Mouse (Mus musculus) forebrain, postnatal 0 days (tissue): ENCODE measurements at regions not wholly inside any gene's neighbourhood (a gene's known extent, or its start where the extent isn't known, plus 50 kb on each side); places are given as distances from the start of the nearest gene placed in this dataset.

Source experiments
- ATAC-seq: fragments of 200-750 bp; cut with Nextera tagmentation; 2 replicates; pipeline ENCODE4 v1.8.0; 2017; ENCODE audit warnings: mild to moderate bottlenecking, moderate library complexity
- DNase-seq: peaks from one replicate; pipeline ENCODE4 v3.0.0-alpha.2; 2015
- H3K27ac ChIP-seq: fragments of 300-500 bp; sonication (generic); 2 replicates; pipeline ENCODE4 v1.5.1; 2014; ENCODE audit warnings: low read depth, mild to moderate bottlenecking, antibody characterized with exemption, low read length, moderate library complexity, mixed read lengths
- H3K27me3 ChIP-seq: fragments of 300-500 bp; sonication (generic); 2 replicates; pipeline ENCODE4 v1.6.1; 2014; ENCODE audit warnings: mild to moderate bottlenecking, low read length, mixed read lengths; ENCODE audit not compliant: insufficient read depth
- H3K36me3 ChIP-seq: fragments of 300-500 bp; sonication (generic); 2 replicates; pipeline ENCODE4 v1.6.1; 2014; ENCODE audit warnings: mild to moderate bottlenecking, moderate library complexity; ENCODE audit not compliant: insufficient read depth
- H3K4me1 ChIP-seq: fragments of 300-500 bp; sonication (generic); 2 replicates; pipeline ENCODE4 v1.6.1; 2014; ENCODE audit warnings: antibody characterized with exemption; ENCODE audit not compliant: insufficient read depth
- H3K4me2 ChIP-seq: fragments of 300-500 bp; sonication (generic); 2 replicates; pipeline ENCODE4 v1.6.1; 2014; ENCODE audit warnings: low read depth, mild to moderate bottlenecking, moderate library complexity
- H3K4me3 ChIP-seq: fragments of 300-500 bp; sonication (generic); 2 replicates; pipeline ENCODE4 v1.5.1; 2014; ENCODE audit warnings: low read depth, low read length, mixed read lengths
- H3K9ac ChIP-seq: fragments of 300-500 bp; sonication (generic); 2 replicates; pipeline ENCODE4 v1.6.1; 2014; ENCODE audit warnings: mild to moderate bottlenecking
- H3K9me3 ChIP-seq: fragments of 300-500 bp; sonication (generic); 2 replicates; pipeline ENCODE4 v1.6.1; 2016; ENCODE audit warnings: low read length
- CTCF ChIP-seq: sonication (generic); IDR thresholded peaks from 2 replicates; pipeline ENCODE4 v1.5.1; 2016; ENCODE audit warnings: antibody characterized with exemption, control low read depth, low read depth
- WGBS: fragments of 180-500 bp; shearing (Covaris S2); extraction: QIAGEN DNeasy Blood & Tissue Kit; methylation state at CpG from one replicate; pipeline ENCODE4 v1.1.7; 2014; 5-methylcytosine and 5-hydroxymethylcytosine counted together

- no peak for TF ChIP-seq CTCF
- no peak overlapping the region for H3K4me2 ChIP-seq
- no peak for ATAC-seq
- no peak for DNase-seq
- H3K27me3 ChIP-seq: no peaks in the 10 kb centered on the region
- H3K9ac ChIP-seq: no peak overlapping the region
- H3K27ac ChIP-seq: no peak overlapping the region
- H3K36me3 ChIP-seq: no peaks in the 10 kb centered on the region
- peaks cover 22% of the 10 kb centered on the region; the same call in 1 of the 2 replicates for H3K4me1 ChIP-seq
- H3K4me3 ChIP-seq: no peak overlapping the region
- WGBS: 29% methylated on average over 4 of the region's 4 CpGs
- no peaks in the 10 kb centered on the region for H3K9me3 ChIP-seq
These were observed 295.4 kb downstream of the Bcl11a start for GRCm38 (mm10) chr11:24373301-24373700.

- Histone ChIP-seq H3K4me3 (no peak overlapping the region), H3K36me3 (no peaks in the 10 kb centered on the region), H3K9ac (no peak overlapping the region), H3K4me2 (no peak overlapping the region), H3K27ac (no peak overlapping the region), H3K4me1 (peaks cover 5% of the 10 kb centered on the region; the same call in 1 of the 2 replicates), H3K27me3 (no peaks in the 10 kb centered on the region), H3K9me3 (no peaks in the 10 kb centered on the region)
- WGBS: 51% methylated on average over 2 of the region's 2 CpGs
- no peak for TF ChIP-seq CTCF
- ATAC-seq: no peak; the same call in 1 of the 2 replicates
- no peak for DNase-seq
These were observed 299.7 kb downstream of the Bcl11a start for GRCm38 (mm10) chr11:24377530-24377929.

- no peak overlapping the region for H3K27ac ChIP-seq
- H3K9me3 ChIP-seq: no peaks in the 10 kb centered on the region
- no peak overlapping the region for H3K4me3 ChIP-seq
- no peaks in the 10 kb centered on the region for H3K36me3 ChIP-seq
- no peak overlapping the region for H3K9ac ChIP-seq
- 29% methylated on average over 5 of the region's 5 CpGs for WGBS
- ATAC-seq (no peak), DNase-seq (no peak)
- no peaks in the 10 kb centered on the region for H3K4me1 ChIP-seq
- H3K27me3 ChIP-seq: no peaks in the 10 kb centered on the region
- H3K4me2 ChIP-seq: no peak overlapping the region
- no peak for TF ChIP-seq CTCF
These were observed 312.7 kb downstream of the Bcl11a start for GRCm38 (mm10) chr11:24390578-24390977.

GRCm38 (mm10) chr11:24391385-24391784, 313.5 kb downstream of the Bcl11a start:
- Histone ChIP-seq H3K27ac (no peak overlapping the region), H3K9ac (no peak overlapping the region), H3K36me3 (no peaks in the 10 kb centered on the region), H3K9me3 (no peaks in the 10 kb centered on the region), H3K4me3 (no peak overlapping the region), H3K4me2 (no peak overlapping the region), H3K27me3 (no peaks in the 10 kb centered on the region), H3K4me1 (no peaks in the 10 kb centered on the region)
- ATAC-seq (no peak), DNase-seq (no peak)
- no peak for TF ChIP-seq CTCF
- WGBS: 79% methylated on average over 1 of the region's 1 CpGs

- H3K4me1 ChIP-seq: no peaks in the 10 kb centered on the region
- TF ChIP-seq CTCF: no peak
- no peaks in the 10 kb centered on the region for H3K36me3 ChIP-seq
- 98% methylated on average over 2 of the region's 2 CpGs for WGBS
- no peak overlapping the region for H3K4me2 ChIP-seq
- H3K4me3 ChIP-seq: no peak overlapping the region
- H3K27me3 ChIP-seq: no peaks in the 10 kb centered on the region
- no peak overlapping the region for H3K27ac ChIP-seq
- no peak overlapping the region for H3K9ac ChIP-seq
- no peaks in the 10 kb centered on the region for H3K9me3 ChIP-seq
- DNase-seq: no peak
- ATAC-seq: no peak
These were observed 317.6 kb downstream of the Bcl11a start for GRCm38 (mm10) chr11:24395478-24395877.

GRCm38 (mm10) chr11:24396911-24397310, 319.1 kb downstream of the Bcl11a start:
- Histone ChIP-seq H3K4me2 (no peak overlapping the region), H3K27ac (no peak overlapping the region), H3K36me3 (no peaks in the 10 kb centered on the region), H3K4me3 (no peak overlapping the region), H3K9ac (no peak overlapping the region), H3K4me1 (no peaks in the 10 kb centered on the region), H3K9me3 (no peaks in the 10 kb centered on the region), H3K27me3 (no peaks in the 10 kb centered on the region)
- 88% methylated on average over 5 of the region's 5 CpGs for WGBS
- no peak for ATAC-seq
- DNase-seq: no peak
- TF ChIP-seq CTCF: no peak

GRCm38 (mm10) chr11:24397710-24398109, 319.9 kb downstream of the Bcl11a start:
- ATAC-seq: no peak
- WGBS: 40% methylated on average over 1 of the region's 1 CpGs

GRCm38 (mm10) chr11:24401151-24401550, 323.3 kb downstream of the Bcl11a start:
- 89% methylated on average over 3 of the region's 3 CpGs for WGBS
- no peaks in the 10 kb centered on the region for H3K27me3 ChIP-seq

More at GRCm38 (mm10) chr11:24397710-24398109, 319.9 kb downstream of the Bcl11a start:
- H3K4me3 ChIP-seq: no peak overlapping the region
- no peak overlapping the region for H3K9ac ChIP-seq
- no peak for DNase-seq
- no peaks in the 10 kb centered on the region for H3K27me3 ChIP-seq
- H3K4me2 ChIP-seq: no peak overlapping the region
- no peaks in the 10 kb centered on the region for H3K9me3 ChIP-seq
- no peaks in the 10 kb centered on the region for H3K4me1 ChIP-seq
- TF ChIP-seq CTCF: no peak
- no peaks in the 10 kb centered on the region for H3K36me3 ChIP-seq
- no peak overlapping the region for H3K27ac ChIP-seq

More at GRCm38 (mm10) chr11:24401151-24401550, 323.3 kb downstream of the Bcl11a start:
- Histone ChIP-seq H3K4me3 (no peak overlapping the region), H3K4me1 (no peaks in the 10 kb centered on the region), H3K9ac (no peak overlapping the region), H3K9me3 (no peaks in the 10 kb centered on the region), H3K4me2 (no peak overlapping the region), H3K36me3 (no peaks in the 10 kb centered on the region), H3K27ac (no peak overlapping the region)
- no peak for DNase-seq
- no peak for ATAC-seq
- TF ChIP-seq CTCF: no peak
